Mouse (Mus musculus): ENCODE data around the gene Cacybp.

Gene Cacybp

DNA sequence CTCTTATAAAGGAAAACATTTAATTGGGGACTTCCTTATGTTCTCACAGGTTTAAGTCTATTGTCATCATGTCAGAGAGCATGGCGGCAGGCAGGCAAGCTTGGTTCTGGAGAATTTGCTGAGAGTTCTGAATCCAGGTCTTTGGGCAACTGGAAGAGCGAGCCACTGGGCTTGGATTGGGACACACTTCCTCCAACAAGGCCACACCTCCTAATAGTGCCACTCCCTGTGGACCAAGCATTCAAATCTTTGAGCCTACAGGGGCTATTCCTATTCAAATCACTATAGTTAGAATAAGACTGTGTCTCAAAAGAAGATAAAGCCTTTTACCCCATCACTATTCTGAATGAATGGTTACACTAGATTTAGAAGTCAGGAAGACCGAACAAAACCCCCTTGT is 5.2 kb upstream of the Cacybp start:
- no peak for DNase-seq (ENCODE audit: low spot score in 2 of 2)

- no peak for DNase-seq (ENCODE audit: low spot score in 2 of 2)
Observed at GRCm38 (mm10) chr1:160214171-160214570, 1.5 kb upstream of the Cacybp start.

GRCm38 (mm10) chr1:160212123-160212691 is 468 bp downstream of the Cacybp start:
- peak in 1 of 2 experiments; percentile 26 for DNase-seq (ENCODE audit: low spot score in 2 of 2)

GRCm38 (mm10) chr1:160211597-160212122 is 1.0 kb downstream of the Cacybp start:
- DNase-seq (ENCODE audit: low spot score in 2 of 2), result no peak

DNA sequence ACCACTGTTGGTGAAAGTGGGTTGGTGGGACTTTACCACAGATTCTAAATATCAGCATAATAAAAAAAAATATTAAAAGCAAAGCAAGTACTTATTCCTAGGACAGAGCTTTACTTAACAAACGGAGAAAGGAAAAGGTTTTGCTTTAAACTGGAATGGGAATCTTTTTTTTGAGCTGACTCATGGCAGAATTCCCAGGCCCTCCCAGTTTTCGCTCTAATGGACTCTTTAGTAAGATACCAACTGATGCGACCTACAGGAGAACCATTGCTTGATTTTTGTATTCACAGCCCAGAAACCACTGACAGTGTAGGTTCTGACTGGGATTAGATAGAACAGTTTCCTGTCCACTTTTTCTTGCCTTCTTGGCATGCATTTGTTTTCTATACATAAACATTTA is 2.1 kb downstream of the Cacybp start:
- DNase-seq (ENCODE audit: low spot score in 2 of 2), result no peak

DNA sequence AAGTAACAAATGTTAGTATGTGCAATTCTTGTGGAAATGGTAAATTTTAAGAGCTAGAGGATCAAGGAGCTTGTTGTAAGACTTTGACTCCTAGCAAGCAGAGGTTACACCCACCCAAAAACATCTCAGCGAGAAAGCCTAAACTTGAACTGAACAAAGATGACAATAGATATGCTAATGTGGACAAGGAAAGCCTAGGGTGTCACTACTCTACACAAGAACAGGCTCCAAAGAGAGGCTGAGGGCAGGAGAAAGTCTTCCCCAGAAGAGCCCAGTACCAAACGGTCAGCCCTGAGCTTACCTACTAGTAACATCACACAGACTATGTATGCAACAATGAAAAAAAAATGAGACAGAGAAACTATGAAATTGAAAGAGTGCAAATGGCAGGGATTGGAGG is 2.8 kb downstream of the Cacybp start:
- DNase-seq (ENCODE audit: low spot score in 2 of 2), result no peak

GRCm38 (mm10) chr1:160205486-160205885 is 7.2 kb downstream of the Cacybp start:
- no peak for DNase-seq (ENCODE audit: low spot score in 2 of 2)

DNA sequence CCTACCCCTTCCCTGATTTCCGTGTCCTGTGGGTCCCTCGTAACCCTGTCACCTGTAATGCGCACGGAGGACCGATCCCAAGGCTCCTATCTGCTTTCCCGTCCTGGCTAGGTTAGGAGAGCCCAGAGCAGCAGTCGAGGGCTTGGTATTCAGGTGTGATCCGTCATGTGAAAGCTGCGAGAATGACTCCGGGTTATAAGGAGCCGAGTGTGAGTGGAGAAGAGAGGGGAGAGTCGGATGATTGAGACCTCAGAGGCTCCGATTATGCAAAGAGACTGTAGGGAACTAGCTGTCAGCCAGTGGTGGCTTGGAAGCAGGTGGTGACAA is 17.4 kb downstream of the Cacybp start:
- no peak for DNase-seq (ENCODE audit: low spot score in 2 of 2)

DNA sequence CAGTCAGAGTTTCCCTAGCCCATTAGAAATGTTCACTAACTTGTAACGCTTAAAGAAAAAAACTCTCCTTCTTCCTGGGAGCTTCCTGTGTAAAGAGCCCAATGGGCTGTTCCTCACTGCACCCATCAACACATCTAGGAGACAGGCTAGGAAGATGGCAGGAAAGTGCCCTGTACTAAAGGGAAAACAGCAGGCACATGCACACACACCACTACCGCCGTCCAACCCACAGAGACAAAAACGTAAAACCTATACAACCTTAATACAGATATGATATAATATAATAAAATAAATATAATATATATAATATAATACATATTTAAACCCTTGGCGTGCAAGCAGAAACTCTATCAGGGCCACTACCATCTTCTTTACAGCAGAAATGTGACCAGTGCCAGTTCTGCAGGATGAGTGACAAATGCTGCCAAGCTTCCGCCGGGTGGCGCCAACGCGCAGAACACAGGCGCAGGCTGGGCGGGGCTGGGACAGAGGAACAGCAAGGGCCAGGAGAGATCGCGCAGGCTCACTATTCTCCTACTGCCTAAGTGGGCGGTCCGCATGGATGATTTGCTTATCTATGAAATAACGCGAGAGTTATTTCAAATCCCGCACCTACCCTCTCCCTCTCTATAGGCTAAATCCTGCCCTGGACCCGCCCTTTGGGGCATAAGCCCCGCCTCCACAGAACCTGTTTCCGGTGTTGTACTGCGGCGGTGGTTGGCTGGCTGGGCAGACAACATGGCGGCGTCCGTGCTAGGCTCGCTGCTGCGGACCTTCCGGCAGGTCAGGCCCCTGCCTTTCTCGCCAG is 17.9 kb downstream of the Cacybp start, which contains the start of gene Mrps14:
TSS of gene Mrps14 (plus strand) at position 687 of the 808 bp plus-strand sequence.
- peak; percentile 99 for DNase-seq (ENCODE audit: low spot score in 2 of 2)

DNA sequence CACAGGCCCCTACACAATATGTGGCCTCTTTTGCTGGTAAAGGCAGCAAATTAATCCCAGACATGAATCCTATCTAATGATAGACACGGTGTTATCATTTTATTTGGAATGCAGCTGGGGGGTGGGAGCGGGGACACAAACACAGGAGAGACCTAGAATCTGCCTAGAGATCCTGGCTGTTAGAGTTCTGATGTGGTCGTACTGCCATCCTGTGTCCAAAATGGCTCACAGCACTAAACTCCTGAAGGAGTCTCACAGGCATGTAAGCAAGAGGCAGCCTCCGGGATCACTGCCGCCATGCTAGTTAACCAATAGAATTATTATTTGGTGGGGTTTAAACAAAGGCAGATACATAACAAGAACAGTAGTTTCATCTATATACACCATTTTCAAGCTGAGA is 28.2 kb downstream of the Cacybp start:
- DNase-seq (ENCODE audit: low spot score in 2 of 2), result no peak

- no peak for DNase-seq (ENCODE audit: low spot score in 2 of 2)
Observed at GRCm38 (mm10) chr1:160181216-160181615, 31.5 kb downstream of the Cacybp start.

- DNase-seq (ENCODE audit: low spot score in 2 of 2), result no peak
Observed at GRCm38 (mm10) chr1:160176903-160177302, 35.8 kb downstream of the Cacybp start.

DNA sequence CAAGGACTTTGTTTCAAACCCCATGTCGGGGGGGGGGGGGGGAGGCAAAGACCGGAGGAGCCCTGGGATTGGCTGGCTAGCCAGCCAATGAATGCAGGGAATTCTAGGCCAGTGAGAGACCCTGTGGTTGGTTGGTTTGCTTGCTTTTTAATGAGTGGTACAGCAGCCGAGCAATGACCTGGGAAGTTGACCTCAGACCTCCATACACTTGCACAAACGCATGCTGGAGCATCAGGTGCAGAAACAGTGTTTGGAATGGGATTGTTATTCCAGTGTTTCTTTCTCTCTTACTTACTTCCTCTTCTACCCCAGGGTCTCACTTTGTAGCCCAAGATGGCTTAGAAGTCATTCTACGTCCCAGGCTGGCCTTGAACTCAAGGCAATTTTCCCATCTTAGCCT is 46.1 kb downstream of the Cacybp start:
- no peak for DNase-seq (ENCODE audit: low spot score in 2 of 2)

GRCm38 (mm10) chr1:160158190-160158589 is 54.5 kb downstream of the Cacybp start:
- DNase-seq (ENCODE audit: low spot score in 2 of 2), result no peak

GRCm38 (mm10) chr1:160153480-160153879 is 59.2 kb downstream of the Cacybp start, which contains the start of gene Tnn:
TSS of gene Tnn (minus strand) at chr1:160153580.
- no peak for DNase-seq (ENCODE audit: low spot score in 2 of 2)
